Mouse (Mus musculus) gastrocnemius, postnatal 25 days (tissue): ENCODE results near the gene Fbxl12. TPM values are rescaled to one million over a fixed set of nuclear protein-coding genes. Genes with fewer than 3 reads are reported as not detected.

Experiments
- DNase-seq: peaks from one replicate; pipeline ENCODE4 v3.0.0; 2022
- total RNA-seq, 2 experiments: library from RNA; stranded (reverse); gene quantifications; 1 replicate in 1 of 2; 2 replicates in 1 of 2; pipeline ENCODE4 v1.2.3; 2021

Fbxl12 gene
- total RNA-seq, 2 experiments from 2014 or later: 4.7 to 5.1 TPM

- no peak for DNase-seq
Measured at GRCm38 (mm10) chr9:20571060-20571459, 73.5 kb downstream of the Fbxl12 start.

Other genes starting within 250 kb of the Fbxl12 start
- 1 to 10 TPM; 6.7 to 7.2 TPM for gene Zfp26, start 184.6 kb downstream of the Fbxl12 start, total RNA-seq
- gene Zfp426, start 152.0 kb downstream of the Fbxl12 start, total RNA-seq: 1 to 10 TPM; 7.0 to 7.8 TPM
- 10 to 100 TPM; 14.2 to 14.7 TPM for gene Zfp266, start 123.3 kb downstream of the Fbxl12 start, total RNA-seq
- gene Zfp846, start 63.5 kb downstream of the Fbxl12 start, total RNA-seq: 1 to 10 TPM; 3.0 to 3.6 TPM
- 100 to 1,000 TPM; 168 to 183 TPM for gene Ubl5, start 1.9 kb downstream of the Fbxl12 start, total RNA-seq
- 10 to 100 TPM; 13.0 to 14.1 TPM for gene Pin1, start 7.3 kb upstream of the Fbxl12 start, total RNA-seq
- gene Olfm2, start 101.6 kb upstream of the Fbxl12 start, total RNA-seq: under 1 TPM; 0.13 to 0.20 TPM
- gene Col5a3, start 170.3 kb upstream of the Fbxl12 start, total RNA-seq: 10 to 100 TPM; 37.8 to 41.0 TPM
- gene Rdh8, start 173.7 kb upstream of the Fbxl12 start, total RNA-seq: under 1 TPM in 1 of 2 experiments, not detected in 1; 0.20 TPM
- 1 to 10 TPM; 1.7 to 2.7 TPM for gene A230050P20Rik, start 223.9 kb upstream of the Fbxl12 start, total RNA-seq
- gene Angptl6, start 235.0 kb upstream of the Fbxl12 start, total RNA-seq: 1 to 10 TPM; 4.1 to 4.6 TPM
- gene Ppan, start 243.4 kb upstream of the Fbxl12 start, total RNA-seq: 1 to 10 TPM; 7.4 to 7.7 TPM